Mouse (Mus musculus) central nervous system, embryonic 18 days (tissue): Measurements from ENCODE around the gene Nck2. TPM values are rescaled to one million over a fixed set of nuclear protein-coding genes. Genes with fewer than 3 reads are reported as not detected.

Experiments
- polyA plus RNA-seq: library from polyadenylated mRNA; depleted of rRNA; stranded (reverse); fragments of >200 nt; gene quantifications from 2 replicates; pipeline ENCODE4 v1.2.3, GENCODE M21; 2012; rRNA removed

The Nck2 gene
- polyA plus RNA-seq = 45.1 and 53.3 TPM in 2 replicates

GRCm38 (mm10) chr1:43444531-43444930 is at the start of gene Nck2:
TSS of gene Nck2 (plus strand) at chr1:43444579.

Other genes starting within 250 kb of the Nck2 start
- 27.8 and 28.3 TPM in 2 replicates for gene Fhl2, start 247.6 kb upstream of the Nck2 start, polyA plus RNA-seq